Mouse (Mus musculus): ENCODE data around the gene Twsg1.
"Not testable (repeated sequence)": the region's sequence is repeated elsewhere in the genome, so short reads cannot be mapped to it uniquely, and the experiment has no call there.

The Twsg1 gene

GRCm38 (mm10) chr17:65950622-65951404 lies at the start of gene Twsg1:
Twsg1 (minus strand) TSS chr17:65951226.
- DNase-seq: peak; percentile 93 to 98

- no peak for DNase-seq
Measured at GRCm38 (mm10) chr17:65988151-65988820, 37.3 kb upstream of the Twsg1 start.

GRCm38 (mm10) chr17:65976720-65977119 lies 25.7 kb upstream of the Twsg1 start:
- not testable (repeated sequence) for DNase-seq

- no peak for DNase-seq
Measured at GRCm38 (mm10) chr17:65967751-65968150, 16.7 kb upstream of the Twsg1 start.

- no peak for DNase-seq
Measured at GRCm38 (mm10) chr17:65962263-65962662, 11.2 kb upstream of the Twsg1 start.

- DNase-seq: no peak
Measured at GRCm38 (mm10) chr17:65961606-65962136, 10.6 kb upstream of the Twsg1 start.

GRCm38 (mm10) chr17:65959011-65959410 lies 8.0 kb upstream of the Twsg1 start:
- DNase-seq: no peak

- DNase-seq: no peak
Measured at GRCm38 (mm10) chr17:65958366-65958765, 7.3 kb upstream of the Twsg1 start.

- DNase-seq: no peak
Measured at GRCm38 (mm10) chr17:65957782-65958325, 6.8 kb upstream of the Twsg1 start.

- DNase-seq: no peak
Measured at GRCm38 (mm10) chr17:65956993-65957781, 6.2 kb upstream of the Twsg1 start.

GRCm38 (mm10) chr17:65956140-65956539 lies 5.1 kb upstream of the Twsg1 start:
- DNase-seq: no peak

GRCm38 (mm10) chr17:65953959-65954358 lies 2.9 kb upstream of the Twsg1 start:
- DNase-seq: no peak

GRCm38 (mm10) chr17:65952083-65952482 lies 1.1 kb upstream of the Twsg1 start:
- no peak for DNase-seq

GRCm38 (mm10) chr17:65950183-65950582 lies 843 bp downstream of the Twsg1 start:
- DNase-seq: no peak

- no peak for DNase-seq
Measured at GRCm38 (mm10) chr17:65947307-65947706, 3.7 kb downstream of the Twsg1 start.

- no peak for DNase-seq
Measured at GRCm38 (mm10) chr17:65945420-65945819, 5.6 kb downstream of the Twsg1 start.

- DNase-seq: no peak
Measured at GRCm38 (mm10) chr17:65942394-65942793, 8.6 kb downstream of the Twsg1 start.

GRCm38 (mm10) chr17:65941275-65941674 lies 9.8 kb downstream of the Twsg1 start:
- no peak for DNase-seq

- no peak for DNase-seq
Measured at GRCm38 (mm10) chr17:65940221-65940620, 10.8 kb downstream of the Twsg1 start.

GRCm38 (mm10) chr17:65939461-65940192 lies 11.4 kb downstream of the Twsg1 start:
- no peak for DNase-seq

GRCm38 (mm10) chr17:65937671-65938070 lies 13.4 kb downstream of the Twsg1 start:
- DNase-seq: no peak

- no peak for DNase-seq
Measured at GRCm38 (mm10) chr17:65933741-65934140, 17.3 kb downstream of the Twsg1 start.
